Mouse (Mus musculus) ES-Bruce4 (cell line): Measurements from ENCODE around the gene Nkx2-3.

ENCODE experiments used
- EP300 ChIP-seq: IDR thresholded peaks from 2 replicates; pipeline ENCODE4 v1.6.1; 2011; ENCODE audit warnings: low read depth, low read length; ENCODE audit not compliant: insufficient read depth
- POLR2A ChIP-seq: IDR thresholded peaks from one replicate; pipeline ENCODE4 v1.8.1; 2011; ENCODE audit warnings: low read length; ENCODE audit not compliant: insufficient read depth

GRCm38 (mm10) chr19:43608711-43609457, 3.2 kb upstream of the Nkx2-3 start:
- TF ChIP-seq POLR2A (no peak), EP300 (no peak)
